Mouse (Mus musculus) limb, embryonic 14.5 days (tissue): ENCODE results near the gene Prkch. TPM values are rescaled to one million over a fixed set of nuclear protein-coding genes. Genes with fewer than 3 reads are reported as not detected.
A peak's percentile ranks its signal among the peaks of the same experiment; 100 is the strongest.

Experiments
- ATAC-seq: fragments of 200-750 bp; cut with Nextera tagmentation; 2 replicates; pipeline ENCODE4 v1.8.0; 2017; ENCODE audit warnings: low read depth, moderate number of reproducible peaks, moderate TSS enrichment; ENCODE audit not compliant: low FRiP score
- DNase-seq: peaks from one replicate; pipeline ENCODE4 v3.0.0-alpha.2; 2015; ENCODE audit warnings: low spot score
- H3K27ac ChIP-seq: fragments of 300-500 bp; sonication (generic); replicated peaks from 2 replicates; pipeline ENCODE4 v1.5.1; 2014; ENCODE audit warnings: low read depth, mild to moderate bottlenecking, low read length, moderate library complexity, mixed read lengths
- H3K27me3 ChIP-seq: fragments of 300-500 bp; sonication (generic); 2 replicates; pipeline ENCODE4 v1.6.1; 2014; ENCODE audit warnings: low read length, mixed read lengths; ENCODE audit not compliant: control insufficient read depth, insufficient read depth
- H3K36me3 ChIP-seq: fragments of 300-500 bp; sonication (generic); 2 replicates; pipeline ENCODE4 v1.6.1; 2014; ENCODE audit warnings: mild to moderate bottlenecking, low read length, moderate library complexity, mixed read lengths; ENCODE audit not compliant: control insufficient read depth, insufficient read depth
- H3K4me1 ChIP-seq: fragments of 300-500 bp; sonication (generic); 2 replicates; pipeline ENCODE4 v1.6.1; 2014; ENCODE audit warnings: antibody characterized with exemption, low read length, mixed read lengths; ENCODE audit not compliant: control insufficient read depth, insufficient read depth
- H3K4me2 ChIP-seq: fragments of 300-500 bp; sonication (generic); replicated peaks from 2 replicates; pipeline ENCODE4 v1.6.1; 2014; ENCODE audit warnings: low read depth, mild to moderate bottlenecking, low read length, moderate library complexity; ENCODE audit not compliant: severe bottlenecking
- H3K4me3 ChIP-seq: fragments of 300-500 bp; sonication (generic); replicated peaks from 2 replicates; pipeline ENCODE4 v1.5.1; 2014; ENCODE audit warnings: low read length
- H3K9ac ChIP-seq: fragments of 300-500 bp; sonication (generic); 2 replicates; pipeline ENCODE4 v1.6.1; 2014; ENCODE audit warnings: mild to moderate bottlenecking, low read depth, low read length, moderate library complexity; ENCODE audit not compliant: severe bottlenecking
- H3K9me3 ChIP-seq: fragments of 300-500 bp; sonication (generic); 2 replicates; pipeline ENCODE4 v1.6.1; 2016; ENCODE audit warnings: low read length; ENCODE audit not compliant: control insufficient read depth
- POLR2A ChIP-seq: fragments of 200-500 bp; IDR thresholded peaks from 2 replicates; pipeline ENCODE4 v1.8.0; 2012; ENCODE audit warnings: inconsistent platforms, mild to moderate bottlenecking, moderate library complexity, borderline replicate concordance; ENCODE audit not compliant: insufficient read depth, insufficient read length; ENCODE audit errors: extremely low read depth
- WGBS: fragments of 180-500 bp; shearing (Covaris S2); extraction: QIAGEN DNeasy Blood & Tissue Kit; methylation state at CpG from one replicate; pipeline ENCODE4 v1.1.7; 2014; 5-methylcytosine and 5-hydroxymethylcytosine counted together
- polyA plus RNA-seq, 2 experiments: library from polyadenylated mRNA; depleted of rRNA in 1 of 2; stranded (reverse) in 1 of 2; unstranded in 1 of 2; fragments of >200 nt; fragmentation: Nextera tagmentation in 1 of 2; extraction: Ambion mirVana in 1 of 2; gene quantifications; 2 replicates each; pipeline versions ENCODE4 v1.2.1 to v1.2.3; 2012 to 2014

Prkch gene
- polyA plus RNA-seq, 2 experiments = 9.3 to 17.2 TPM

DNA sequence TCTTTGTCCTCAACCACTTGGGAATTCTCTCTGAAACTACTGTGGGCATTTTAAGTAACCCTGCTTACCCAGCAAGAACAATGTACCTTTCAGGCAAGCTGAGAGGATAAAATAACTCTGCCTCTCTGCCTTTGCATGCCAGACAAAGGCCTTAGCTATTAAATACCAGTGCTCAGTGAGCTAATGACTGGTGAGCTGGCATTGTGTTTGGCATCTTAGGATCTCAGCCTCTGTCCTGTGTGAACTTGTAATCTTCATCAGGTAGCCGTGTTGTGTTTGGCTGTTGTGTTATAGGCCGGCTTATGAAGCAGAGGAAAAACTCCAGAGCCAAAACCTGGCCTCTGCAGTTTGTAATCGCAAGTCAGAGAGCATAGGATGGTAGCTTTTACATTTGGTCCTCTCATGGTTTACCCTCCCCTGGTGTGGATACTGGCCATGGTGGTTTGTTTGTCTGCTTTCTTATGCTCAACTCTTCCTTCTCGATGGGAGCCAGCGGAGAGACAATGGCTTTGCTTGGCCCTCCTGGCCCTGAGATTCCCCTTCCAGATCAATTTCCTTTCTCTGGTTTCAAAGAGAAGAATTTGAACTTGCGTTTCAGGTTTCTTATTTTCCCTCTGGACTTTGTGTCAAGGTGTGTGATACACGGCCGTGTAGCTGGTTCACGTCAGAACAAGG, 170.0 kb downstream of the Prkch start:
- no peaks in the 10 kb centered on the region for H3K36me3 ChIP-seq
- no peak overlapping the region for H3K4me3 ChIP-seq
- H3K9ac ChIP-seq = no peak overlapping the region
- no peaks in the 10 kb centered on the region for H3K27me3 ChIP-seq
- TF ChIP-seq POLR2A = no peak
- DNase-seq (no peak), ATAC-seq (no peak)
- H3K4me1 ChIP-seq = 0 out of 2 replicates have a peak, but pooled peaks cover 3% of the 10 kb centered on the region
- H3K27ac ChIP-seq = no peak overlapping the region
- 67% methylated on average over 9 of the region's 9 CpGs for WGBS
- no peaks in the 10 kb centered on the region for H3K9me3 ChIP-seq
- H3K4me2 ChIP-seq = no peak overlapping the region

DNA sequence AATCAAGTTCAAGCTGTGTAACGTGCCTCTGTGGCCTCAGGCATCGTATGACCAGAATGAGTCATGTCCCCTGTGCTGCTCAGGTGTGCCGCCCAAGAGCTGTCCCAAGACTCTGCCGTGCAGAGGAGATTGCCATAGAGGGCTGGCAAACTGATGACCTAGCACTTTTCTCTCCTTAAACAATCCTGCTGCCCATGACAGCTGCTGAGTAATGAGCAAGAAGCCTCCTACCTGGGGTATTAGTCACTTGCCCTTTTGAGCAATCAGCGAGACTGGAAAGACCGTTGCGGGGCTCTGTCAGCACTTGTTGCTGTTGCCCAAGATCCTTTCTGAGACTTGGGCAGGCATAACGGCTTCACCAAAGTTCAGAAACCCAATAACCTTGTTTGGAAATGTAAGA, 171.1 kb downstream of the Prkch start:
- Histone ChIP-seq H3K9me3 (no peaks in the 10 kb centered on the region), H3K27me3 (no peaks in the 10 kb centered on the region), H3K4me1 (no peaks in the 10 kb centered on the region), H3K4me2 (no peak overlapping the region), H3K9ac (no peak overlapping the region), H3K4me3 (no peak overlapping the region), H3K27ac (no peak overlapping the region), H3K36me3 (no peaks in the 10 kb centered on the region)
- TF ChIP-seq POLR2A = no peak
- no peak for ATAC-seq
- WGBS = 79% methylated on average over 8 of the region's 8 CpGs
- peak; percentile 34 for DNase-seq

DNA sequence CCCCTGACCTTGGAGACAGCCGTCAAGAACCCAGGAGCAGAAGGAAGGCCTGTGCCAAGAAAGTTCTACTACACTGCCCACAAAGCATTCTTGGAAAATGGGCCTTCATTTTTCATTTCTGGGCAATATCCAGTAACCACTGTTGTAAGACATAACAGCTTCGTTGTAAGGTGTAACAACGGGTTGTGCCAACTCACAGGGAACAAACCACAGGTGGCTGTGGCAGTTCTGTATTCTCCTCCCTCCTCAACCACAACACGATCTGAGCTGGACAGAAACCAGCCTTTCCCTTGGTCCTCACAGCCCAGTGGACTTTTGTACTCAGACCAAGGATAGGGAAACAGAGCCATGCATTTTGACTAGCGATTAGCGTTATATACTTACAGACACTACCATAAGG, 171.9 kb downstream of the Prkch start:
- Histone ChIP-seq H3K4me2 (no peak overlapping the region), H3K36me3 (no peaks in the 10 kb centered on the region), H3K27me3 (no peaks in the 10 kb centered on the region), H3K4me1 (no peaks in the 10 kb centered on the region), H3K9ac (no peak overlapping the region), H3K27ac (no peak overlapping the region), H3K9me3 (no peaks in the 10 kb centered on the region), H3K4me3 (no peak overlapping the region)
- DNase-seq (no peak), ATAC-seq (no peak)
- 92% methylated on average over 6 of the region's 6 CpGs for WGBS
- TF ChIP-seq POLR2A = no peak

DNA sequence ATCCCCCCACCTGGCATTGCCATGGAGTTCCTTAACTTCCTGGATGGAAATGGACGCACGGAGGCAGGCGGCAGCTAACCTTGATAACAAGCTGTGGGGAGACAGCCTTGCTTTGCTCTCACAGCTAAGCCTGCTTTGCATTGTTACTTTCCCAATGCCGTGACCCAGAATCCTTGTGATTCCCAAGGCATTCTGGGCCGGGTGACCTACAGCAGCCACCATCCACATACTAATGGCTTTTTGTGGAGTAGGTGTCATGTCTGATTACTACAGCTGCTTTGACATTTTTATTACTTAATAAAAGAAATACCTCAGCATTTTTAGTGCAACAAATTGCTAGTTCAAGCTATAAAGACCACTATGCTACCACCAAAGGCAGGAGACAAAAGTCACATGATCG, 177.4 kb downstream of the Prkch start:
- no peaks in the 10 kb centered on the region for H3K36me3 ChIP-seq
- peaks cover 9% of the 10 kb centered on the region; the same call in 1 of the 2 replicates for H3K4me1 ChIP-seq
- 45% methylated on average over 6 of the region's 6 CpGs for WGBS
- TF ChIP-seq POLR2A = no peak
- H3K9ac ChIP-seq = no peak overlapping the region
- no peaks in the 10 kb centered on the region for H3K27me3 ChIP-seq
- H3K9me3 ChIP-seq = no peaks in the 10 kb centered on the region
- no peak overlapping the region for H3K27ac ChIP-seq
- no peak overlapping the region for H3K4me3 ChIP-seq
- ATAC-seq = no peak
- H3K4me2 ChIP-seq = no peak overlapping the region
- DNase-seq = no peak

DNA sequence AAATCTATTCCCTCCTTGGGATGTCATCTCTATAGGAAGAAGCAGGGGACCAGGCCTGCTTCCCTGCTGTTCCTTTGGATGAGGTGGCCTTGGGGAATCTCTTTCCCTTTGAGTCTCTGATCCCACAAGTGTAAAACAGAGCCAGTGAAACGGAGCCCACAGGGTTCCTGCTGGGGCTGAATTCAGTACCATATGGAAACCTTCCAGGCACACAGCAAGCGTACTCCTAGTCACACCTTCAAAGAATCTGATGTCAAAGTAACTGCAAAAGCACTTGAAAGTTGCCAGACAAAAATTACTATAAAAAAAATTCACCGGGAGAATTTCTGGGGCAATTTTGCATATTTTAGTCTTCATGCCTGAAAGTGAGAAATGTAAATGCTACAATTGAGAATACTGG, 178.2 kb downstream of the Prkch start:
- Histone ChIP-seq H3K27me3 (no peaks in the 10 kb centered on the region), H3K9me3 (no peaks in the 10 kb centered on the region), H3K4me2 (no peak overlapping the region), H3K4me1 (peaks cover 9% of the 10 kb centered on the region; the same call in 1 of the 2 replicates), H3K36me3 (no peaks in the 10 kb centered on the region), H3K4me3 (no peak overlapping the region), H3K27ac (no peak overlapping the region), H3K9ac (no peak overlapping the region)
- 62% methylated on average over 3 of the region's 3 CpGs for WGBS
- ATAC-seq (no peak), DNase-seq (no peak)
- no peak for TF ChIP-seq POLR2A
